Mouse (Mus musculus) small intestine, adult 2 months (tissue): ENCODE measurements around the gene Gm42372.

ENCODE experiments used
- CTCF ChIP-seq: fragments of 200-500 bp; IDR thresholded peaks from 2 replicates; pipeline ENCODE4 v1.5.1; 2012; ENCODE audit warnings: low read depth, mild to moderate bottlenecking, control low read depth, inconsistent platforms, low read length, moderate library complexity, mixed read lengths; ENCODE audit not compliant: insufficient replicate concordance, insufficient read length; ENCODE audit errors: extremely low read depth
- POLR2A ChIP-seq: fragments of 200-500 bp; IDR thresholded peaks from 2 replicates; pipeline ENCODE4 v1.6.1; 2012; ENCODE audit warnings: low read depth, mild to moderate bottlenecking, control low read depth, inconsistent platforms, low read length, moderate library complexity

GRCm38 (mm10) chr7:16971160-16971559, 11.7 kb upstream of the Gm42372 start:
- TF ChIP-seq POLR2A (no peak), CTCF (no peak)
